Mouse (Mus musculus) spleen, postnatal 4 days (tissue): ENCODE data around the gene Slc5a11.

Experiments
- DNase-seq, 2 experiments: peaks; one replicate each; pipeline ENCODE4 v3.0.0; 2022; ENCODE audit warnings: low spot score in 2 of 2

Slc5a11 gene

DNA sequence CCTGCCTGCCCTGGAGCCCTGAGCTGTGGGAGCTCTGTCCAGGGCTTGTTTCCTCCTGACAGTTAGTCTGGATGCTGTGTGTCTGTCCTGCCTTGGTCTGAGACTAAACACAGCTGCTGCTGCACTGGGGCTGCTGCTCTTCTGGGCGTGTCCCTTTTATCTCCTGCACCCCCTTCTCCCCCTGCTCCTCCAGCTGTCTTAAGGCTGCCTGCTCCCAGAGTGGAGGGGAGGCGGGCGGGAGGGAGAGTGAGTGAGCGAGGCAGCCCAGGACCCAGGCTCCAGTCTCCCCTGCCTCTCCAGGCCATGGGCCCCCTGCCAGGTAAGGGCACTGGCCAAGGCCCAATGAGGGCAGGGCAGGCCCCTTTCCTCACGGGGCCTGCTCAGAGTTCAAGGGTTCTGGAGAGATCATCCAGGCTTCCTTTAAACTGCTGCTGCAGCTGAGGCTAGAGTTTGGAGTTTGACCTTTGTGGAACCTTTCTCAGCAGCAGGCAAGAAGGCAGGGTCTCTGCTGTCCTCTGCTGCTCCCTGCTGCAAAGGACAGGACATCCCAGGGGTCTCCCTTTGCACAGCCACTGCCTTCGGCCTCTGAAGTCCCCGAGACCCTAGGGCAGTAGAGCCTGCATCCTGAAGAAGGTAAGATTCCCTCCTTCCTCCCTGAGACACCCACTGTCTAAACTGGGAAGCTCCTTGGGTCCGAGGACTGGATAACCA is at the start of gene Slc5a11:
Gene Slc5a11, plus strand, starts transcription at position 416 of the 711 bp plus-strand sequence.
- DNase-seq: no peak

DNA sequence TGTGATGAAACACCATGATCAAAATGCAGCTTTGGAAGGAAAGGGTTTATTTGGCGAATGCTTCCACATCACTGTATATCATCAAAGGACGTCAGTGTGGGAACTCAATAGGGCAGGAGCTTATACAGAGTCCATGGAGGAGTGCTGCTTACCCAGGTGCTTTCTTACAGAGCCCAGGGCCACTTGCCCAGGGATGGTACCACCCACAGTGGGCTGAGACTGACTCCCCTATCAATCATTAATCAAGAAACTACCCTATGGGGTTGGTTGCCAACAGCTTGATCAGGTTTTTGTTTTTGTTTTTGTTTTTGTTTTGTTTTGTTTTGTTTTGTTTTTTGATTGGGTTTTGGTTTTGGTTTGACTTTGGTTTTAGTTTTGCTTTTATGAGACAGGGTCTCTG is 47.1 kb upstream of the Slc5a11 start:
- no peak for DNase-seq

DNA sequence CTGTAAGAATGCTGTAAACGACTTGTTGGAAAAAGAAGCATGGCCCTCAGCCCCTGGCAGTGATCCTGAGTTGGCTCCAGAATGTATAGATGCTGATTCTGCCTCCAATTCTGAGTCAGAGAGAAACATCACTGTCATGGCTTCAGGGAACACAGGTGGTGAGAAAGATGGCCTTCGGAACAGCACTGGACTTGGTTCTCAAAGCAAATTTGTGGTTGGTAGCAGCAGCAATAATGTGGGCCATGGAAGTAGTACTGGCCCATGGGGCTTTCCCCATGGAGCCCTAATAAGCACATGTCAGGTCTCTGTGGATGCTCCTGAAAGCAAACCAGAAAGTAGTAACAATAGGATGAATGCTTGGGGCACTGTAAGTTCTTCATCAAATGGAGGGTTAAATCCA is 45.0 kb upstream of the Slc5a11 start:
- no peak for DNase-seq

DNA sequence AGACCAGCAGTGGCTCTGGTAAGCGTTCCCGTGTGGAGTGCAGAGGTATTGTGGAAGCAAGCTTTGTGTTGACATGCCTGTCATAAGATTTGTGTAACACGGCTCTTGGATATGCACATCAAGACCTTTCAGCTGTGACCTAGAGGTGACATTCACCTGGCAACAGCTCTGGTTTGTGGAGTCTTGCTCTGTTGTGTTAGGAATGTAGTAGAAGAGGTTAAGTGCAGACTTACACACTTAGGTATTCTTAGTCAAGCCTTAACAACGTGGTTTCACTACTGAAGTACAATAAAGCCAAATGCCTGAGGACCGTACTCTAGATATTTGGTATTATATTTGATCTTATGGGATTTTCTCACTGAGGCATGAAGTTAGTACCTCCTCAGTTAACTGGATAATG is 42.5 kb upstream of the Slc5a11 start:
- no peak for DNase-seq

DNA sequence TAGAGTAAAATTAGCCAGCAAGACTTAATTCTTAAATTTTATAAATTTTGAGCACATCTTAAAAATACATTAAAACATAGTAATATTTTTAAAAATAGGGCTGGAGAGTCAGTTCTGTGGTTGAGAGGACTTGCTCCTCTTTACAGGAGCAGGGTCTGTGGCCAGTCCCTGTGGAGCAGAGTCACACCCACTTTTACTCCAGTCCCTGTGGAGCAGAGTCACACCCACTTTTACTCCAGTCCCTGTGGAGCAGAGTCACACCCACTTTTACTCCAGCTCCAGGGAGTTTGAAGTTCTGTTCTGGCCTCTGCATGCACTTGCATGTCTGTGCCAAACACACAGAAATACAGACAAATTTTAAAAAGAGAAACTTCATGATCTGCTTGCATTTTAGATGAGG is 37.4 kb upstream of the Slc5a11 start:
- DNase-seq: no peak

DNA sequence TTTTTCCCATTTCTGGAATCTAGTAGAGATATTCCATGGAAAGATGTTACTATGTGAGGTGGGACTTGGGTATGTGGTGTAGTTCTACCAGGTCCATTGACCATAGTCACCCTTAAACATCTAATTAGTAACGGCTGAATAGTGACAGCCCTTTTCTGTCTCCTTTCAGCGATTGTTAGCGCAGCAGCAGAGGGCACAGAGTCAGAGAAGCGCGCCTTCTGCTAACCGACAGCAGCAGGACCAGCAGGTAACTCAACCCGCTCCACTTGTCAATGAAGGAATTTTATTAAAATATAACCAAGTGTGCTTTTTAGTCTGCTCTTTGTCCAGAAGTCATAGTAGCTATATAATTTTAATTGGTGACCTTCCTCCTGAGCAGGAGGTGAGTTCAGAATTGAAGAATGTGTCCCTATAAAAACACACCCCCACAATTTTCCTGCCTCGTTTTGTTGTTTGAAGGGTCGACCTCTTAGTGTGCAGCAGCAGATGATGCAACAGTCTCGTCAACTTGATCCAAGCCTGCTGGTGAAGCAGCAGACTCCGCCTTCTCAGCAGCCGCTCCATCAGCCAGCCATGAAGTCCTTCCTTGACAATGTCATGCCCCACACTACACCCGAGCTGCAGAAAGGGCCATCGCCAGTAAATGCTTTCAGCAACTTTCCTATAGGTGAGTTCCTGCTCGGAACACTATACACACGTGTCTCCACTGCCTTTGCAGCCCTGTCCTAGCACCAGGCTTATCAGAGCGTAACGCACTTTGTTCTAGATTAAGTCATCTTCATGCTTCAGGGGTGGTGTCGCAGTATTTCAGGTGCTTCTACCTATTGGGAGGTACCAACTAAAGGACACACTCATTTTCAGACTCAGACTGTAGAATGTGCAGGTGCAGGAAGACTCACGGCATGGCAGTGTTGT is 32.5 kb upstream of the Slc5a11 start:
- DNase-seq: no peak

DNA sequence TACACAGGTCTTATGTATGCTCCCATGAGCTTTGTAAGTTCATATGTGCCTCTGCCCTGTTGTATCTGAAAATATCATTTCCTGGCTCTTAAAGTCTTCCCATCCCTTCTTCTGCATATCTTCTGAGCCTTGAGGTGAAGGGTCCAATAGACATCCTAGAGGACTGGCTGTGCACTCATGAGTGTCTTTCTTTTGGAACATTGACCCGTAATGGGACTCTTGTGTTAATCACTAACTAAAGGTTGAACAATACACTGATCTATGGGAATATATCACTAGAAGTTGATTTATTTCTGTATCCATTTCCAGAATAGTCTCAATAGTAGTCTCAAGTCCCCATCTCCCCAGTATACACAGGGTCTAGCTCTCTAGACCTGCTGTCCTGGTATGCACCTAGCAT is 29.7 kb upstream of the Slc5a11 start:
- peak in 1 of 2 experiments; percentile 19 for DNase-seq

DNA sequence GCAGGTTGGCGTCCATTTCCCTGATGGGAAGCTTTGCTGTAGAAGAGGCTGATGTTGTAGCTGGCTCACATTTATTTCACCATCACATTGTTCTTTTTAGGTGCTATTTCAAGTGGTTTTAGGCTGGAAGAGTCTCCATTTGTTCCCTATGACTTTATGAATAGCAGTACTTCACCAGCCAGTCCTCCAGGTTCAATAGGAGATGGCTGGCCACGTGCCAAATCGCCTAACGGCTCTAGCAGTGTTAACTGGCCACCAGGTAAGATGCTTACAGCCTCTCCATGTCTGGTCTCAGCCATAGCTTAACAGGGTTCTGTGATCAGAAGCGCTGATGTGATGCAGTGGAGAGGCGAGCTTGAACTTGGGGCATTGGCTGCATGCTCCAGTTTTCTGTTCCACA is 28.1 kb upstream of the Slc5a11 start:
- no peak for DNase-seq

DNA sequence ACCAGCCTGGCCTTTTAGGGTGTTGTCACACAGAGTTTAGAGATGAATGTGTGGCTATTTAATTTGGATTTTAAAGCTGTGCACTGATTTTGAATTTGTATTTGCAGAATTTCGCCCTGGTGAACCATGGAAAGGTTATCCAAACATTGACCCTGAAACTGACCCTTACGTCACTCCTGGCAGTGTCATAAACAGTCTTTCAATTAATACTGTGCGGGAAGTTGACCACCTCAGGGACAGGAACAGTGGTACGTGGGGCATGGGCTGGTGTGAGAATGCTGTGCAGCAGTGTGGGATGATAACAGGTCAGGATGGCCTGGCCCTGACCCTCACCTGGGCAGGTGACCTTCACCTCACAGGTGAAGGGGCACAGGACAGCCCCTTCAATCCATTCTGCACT is 27.3 kb upstream of the Slc5a11 start:
- DNase-seq: no peak

DNA sequence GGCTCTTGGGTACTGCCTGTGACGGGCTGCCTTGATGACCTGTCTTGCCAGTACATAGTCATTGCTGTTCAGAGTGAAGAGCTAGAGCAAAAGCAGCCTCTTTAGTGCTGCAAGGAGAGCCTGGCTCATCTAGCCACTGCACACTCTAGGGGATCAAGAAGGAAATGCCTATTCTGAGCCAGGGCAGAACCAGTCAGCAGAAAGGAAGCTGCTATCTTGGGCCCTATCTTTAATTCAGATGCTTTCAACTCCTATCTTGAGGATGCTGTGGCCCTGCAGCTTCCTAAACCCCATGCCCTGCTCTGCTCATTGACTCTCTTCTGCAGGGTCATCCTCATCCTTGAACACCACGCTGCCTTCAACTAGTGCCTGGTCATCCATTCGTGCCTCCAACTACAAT is 26.1 kb upstream of the Slc5a11 start:
- DNase-seq: no peak

DNA sequence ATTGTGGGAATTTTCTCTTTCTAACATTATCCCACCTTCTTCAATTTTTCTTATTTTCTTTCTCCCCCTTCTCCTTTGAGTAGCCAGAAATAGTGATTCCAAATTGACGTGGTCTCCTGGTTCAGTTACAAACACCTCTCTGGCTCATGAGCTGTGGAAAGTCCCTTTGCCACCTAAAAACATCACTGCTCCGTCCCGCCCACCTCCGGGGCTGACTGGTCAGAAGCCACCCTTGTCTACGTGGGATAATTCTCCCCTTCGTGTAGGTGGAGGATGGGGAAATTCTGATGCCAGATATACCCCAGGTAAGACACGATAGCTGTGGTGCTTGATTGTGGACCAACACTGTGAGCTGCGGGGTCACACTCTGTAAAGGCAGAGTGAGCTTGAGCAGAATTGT is 24.8 kb upstream of the Slc5a11 start:
- no peak for DNase-seq

DNA sequence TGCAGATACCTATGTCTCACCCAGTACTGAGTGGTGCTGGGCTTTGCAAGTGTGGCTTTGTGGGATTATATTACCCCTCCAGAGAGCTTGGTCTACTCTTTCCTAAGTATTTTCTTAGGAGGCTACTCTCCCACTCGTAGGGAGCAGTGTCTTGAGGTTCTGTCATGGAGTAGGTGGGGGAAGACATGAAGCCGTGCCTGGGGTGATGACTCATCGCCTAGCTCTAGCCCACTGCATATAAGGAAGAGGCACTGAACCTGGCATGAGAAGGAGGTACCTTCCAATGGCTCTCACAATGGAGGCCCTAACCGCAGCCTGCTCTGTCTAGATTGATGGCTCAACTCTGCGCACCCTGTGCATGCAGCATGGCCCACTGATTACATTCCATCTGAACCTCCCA is 22.8 kb upstream of the Slc5a11 start:
- no peak for DNase-seq

DNA sequence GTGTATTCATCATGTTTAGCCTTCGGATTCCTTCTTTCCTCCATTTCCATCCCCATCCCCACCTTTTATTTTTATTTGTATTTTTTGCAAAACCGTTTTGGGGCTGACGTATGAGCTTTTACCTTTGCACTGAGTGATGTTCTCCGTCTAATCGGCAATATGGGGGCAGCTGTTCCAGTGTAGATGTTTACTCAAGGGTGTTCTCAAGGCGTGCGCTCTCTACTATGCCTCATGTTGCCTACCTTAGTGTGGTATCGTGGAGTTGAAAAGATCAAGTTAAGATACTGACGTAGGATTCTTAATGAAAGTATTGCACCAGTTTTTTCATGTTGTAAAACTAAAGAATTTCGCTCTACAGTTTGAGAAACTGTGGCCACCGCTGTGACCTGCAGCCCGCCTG is 21.4 kb upstream of the Slc5a11 start:
- DNase-seq: no peak

DNA sequence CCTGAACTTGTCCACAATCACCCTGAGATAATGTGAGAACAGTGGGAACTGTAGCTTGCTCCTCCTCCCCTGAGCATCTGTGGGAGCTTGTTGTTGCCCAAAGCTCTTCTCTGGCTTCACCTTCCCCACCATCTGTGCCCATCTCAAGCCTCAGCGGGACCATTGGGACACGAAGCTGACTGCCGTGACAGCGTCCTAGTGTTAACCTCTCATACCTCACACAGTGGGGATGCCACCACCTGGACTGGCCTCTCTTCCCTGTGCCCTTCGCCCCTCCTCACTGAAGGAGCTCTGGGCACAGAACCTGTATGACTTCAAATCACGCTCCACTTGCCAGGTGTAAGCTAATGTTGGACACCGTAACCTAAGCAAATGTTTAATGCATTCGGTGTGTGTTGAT is 19.9 kb upstream of the Slc5a11 start:
- DNase-seq: no peak

DNA sequence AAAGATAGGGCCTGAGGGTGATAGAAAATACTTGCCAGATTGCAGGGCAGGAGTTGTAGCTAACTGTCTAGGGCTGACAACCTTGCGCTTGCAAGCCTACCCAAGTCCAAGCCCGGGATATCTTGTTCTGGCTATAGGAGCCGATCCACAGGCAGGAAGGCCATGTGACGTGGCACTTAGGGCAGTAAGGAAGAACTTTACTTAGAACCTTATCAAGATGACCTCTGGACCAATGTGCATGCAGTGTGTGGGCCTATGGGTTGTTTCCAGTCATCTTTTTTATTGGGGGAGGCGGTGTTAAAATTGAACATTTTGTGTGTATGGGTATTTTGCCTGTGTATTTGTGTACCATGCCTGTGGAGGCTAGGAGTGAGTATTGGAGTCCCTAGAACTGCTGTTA is 18.1 kb upstream of the Slc5a11 start:
- DNase-seq: no peak

DNA sequence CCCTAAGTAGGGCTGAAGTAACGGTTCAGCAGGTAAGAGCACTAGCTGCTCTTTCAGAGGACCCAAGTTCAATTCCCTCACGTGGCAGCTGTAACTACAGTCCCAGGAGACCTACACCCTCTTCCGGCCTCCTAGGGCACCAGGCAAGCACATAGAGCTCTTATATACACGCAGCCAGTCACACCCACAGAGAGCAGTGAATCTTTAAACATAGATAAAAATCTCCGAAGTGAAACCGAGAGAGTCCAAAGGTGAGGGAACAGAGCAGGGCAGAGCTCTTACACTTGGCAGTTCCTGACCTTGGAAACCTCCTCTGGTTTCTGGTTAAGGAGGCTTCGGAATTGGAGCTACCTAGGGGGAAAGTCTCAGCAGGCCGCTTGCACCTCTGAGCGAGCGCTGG is 15.9 kb upstream of the Slc5a11 start:
- no peak for DNase-seq

DNA sequence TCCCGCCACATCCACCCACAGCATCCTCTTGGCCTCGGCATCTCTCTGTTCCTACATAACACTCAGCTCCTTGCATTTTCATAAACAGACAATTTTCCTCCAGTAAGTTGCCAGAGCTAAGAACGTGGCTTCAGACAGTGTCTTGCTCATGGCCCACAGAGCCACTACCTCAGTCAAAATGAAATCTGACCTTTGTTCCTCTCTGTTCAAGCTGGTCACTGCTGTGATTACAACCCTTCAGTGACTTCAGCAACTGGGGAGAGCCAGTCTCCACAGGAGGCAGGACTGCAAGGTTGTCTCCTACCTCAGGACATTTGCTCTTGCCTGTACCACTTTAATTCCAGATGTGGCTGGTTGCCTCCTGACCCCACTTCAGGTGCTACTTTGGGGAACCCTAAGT is 15.4 kb upstream of the Slc5a11 start:
- no peak for DNase-seq

DNA sequence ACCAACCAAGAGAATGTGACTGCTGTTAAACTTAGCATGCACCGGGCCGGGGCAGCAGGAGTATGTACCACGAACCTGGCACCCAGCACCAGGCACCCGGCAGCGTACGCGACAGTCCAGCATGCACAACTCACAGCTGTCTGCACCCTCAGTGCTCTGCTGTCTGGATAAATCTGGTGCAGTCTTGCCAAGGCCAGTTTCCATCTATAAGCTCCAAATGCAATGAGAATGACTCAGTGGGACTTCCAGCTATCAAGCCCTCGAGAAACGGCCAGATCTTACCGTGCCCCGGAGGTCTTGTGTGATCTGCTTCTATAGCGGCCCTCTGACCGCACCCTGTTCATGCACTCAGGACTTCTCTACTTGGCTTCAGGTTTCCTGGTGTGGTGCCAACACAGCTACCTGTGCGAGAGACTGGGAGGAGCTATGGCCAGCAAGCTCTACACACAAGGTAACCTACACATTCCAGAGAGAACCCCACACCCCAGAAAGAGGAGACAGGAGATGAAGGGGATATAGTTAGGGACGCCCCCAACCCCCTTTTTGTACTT is 14.8 kb upstream of the Slc5a11 start:
- DNase-seq: no peak

DNA sequence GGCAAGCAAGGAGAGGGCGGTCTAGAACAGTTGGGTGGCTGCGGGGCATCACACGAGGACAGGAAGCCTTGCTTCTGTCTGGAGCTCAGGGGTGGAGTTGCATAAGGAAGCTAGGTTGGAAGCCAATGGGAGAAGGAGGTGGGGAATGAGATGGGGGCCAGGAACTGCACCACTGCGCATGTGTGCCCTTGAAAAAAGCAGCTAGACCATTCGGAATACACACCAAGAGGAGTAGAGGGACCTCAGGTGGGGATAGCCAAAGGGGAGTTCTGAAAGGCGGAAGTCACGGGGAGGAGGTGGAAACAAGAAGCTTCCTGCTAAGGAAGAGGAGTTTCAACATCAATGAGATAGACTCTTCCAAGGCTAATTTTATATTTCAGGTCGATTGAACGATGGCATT is 13.9 kb upstream of the Slc5a11 start:
- DNase-seq: no peak

DNA sequence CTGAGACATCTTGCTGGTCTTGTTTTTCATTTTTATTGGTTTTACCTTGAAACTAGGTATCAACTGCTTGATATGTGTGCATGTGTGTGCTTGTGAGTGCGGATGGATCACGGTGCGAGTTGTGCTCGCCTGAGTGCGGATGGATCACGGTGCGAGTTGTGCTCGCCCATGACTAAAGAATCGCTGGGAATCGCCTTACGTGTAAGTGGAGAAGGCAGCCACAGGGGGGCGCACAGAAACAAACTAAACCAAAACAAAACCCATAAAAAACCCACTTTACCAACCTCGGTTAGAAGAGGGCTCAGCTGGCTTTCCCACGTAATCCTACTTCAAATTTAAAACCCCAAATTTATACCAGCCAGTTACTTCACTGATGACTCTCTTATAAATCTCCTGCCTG is 9.3 kb upstream of the Slc5a11 start:
- DNase-seq: peak; percentile 30 to 80

DNA sequence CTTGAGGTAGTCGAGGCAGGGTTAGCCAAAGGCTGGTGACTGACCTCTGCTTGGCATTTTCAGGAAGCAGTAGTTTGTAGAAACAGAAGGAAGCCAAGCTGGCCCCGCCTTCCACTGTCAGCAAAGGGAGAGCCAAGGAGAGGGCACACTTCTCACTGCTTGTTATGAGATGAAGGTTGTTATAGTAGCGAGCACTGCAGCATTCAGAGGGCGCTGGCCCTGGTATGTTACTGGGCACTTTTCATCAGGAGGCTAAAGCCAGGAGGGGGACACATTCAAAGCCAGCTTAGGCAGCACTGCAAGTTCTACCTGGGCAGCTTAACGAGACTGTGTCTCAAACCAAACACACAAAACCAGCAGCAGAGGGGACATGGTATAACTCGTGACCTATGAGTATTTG is 7.0 kb upstream of the Slc5a11 start:
- no peak for DNase-seq

DNA sequence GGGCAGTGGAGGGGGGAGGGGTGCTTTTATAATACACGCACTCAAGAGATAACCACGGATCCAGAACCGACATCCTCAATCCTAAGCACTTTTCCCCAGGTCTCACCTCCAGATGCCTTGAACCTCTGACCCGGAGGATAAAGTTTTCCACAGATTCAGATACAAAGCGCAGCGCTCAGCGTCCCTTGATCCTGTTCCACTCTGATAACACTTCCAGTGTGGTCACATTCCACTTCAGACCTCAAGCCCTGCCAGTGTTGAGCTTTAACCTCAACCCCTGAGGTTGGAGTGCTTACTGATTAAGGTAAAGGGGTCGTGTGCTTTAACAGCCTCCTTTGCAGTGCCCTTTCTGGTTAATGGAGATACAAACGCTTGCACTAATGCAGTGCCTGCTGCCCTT is 4.7 kb upstream of the Slc5a11 start:
- DNase-seq: no peak

DNA sequence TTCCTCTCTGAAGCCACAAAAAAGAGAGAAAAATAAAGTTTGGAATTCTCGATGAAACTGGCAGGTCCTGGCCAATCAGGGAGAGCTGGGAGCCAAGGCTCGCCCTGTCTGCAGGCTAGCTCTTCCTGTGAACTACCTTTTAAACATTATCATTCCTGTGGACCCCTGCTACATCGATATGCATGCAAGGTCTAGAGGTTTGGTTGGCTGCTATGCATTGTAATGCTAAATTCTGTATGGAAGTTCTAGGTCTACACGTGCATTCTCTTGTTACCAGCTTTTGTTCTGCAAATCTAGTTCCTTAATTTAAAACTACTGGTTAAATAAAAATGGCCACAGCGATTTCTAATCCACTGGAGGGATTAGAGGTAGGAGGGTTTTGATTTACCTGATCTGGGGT is 3.1 kb upstream of the Slc5a11 start:
- DNase-seq: no peak
